Mouse (Mus musculus) heart, postnatal 0 days (tissue): ENCODE results near the gene Abca8b. TPM values are rescaled to one million over a fixed set of nuclear protein-coding genes. Genes with fewer than 3 reads are reported as not detected.
A peak's percentile ranks its signal among the peaks of the same experiment; 100 is the strongest.

Source experiments
- ATAC-seq: fragments of 200-750 bp; cut with Nextera tagmentation; 2 replicates; pipeline ENCODE4 v1.8.0; 2017; ENCODE audit warnings: low read depth, moderate number of reproducible peaks, moderate library complexity; ENCODE audit not compliant: insufficient read depth
- DNase-seq: peaks from one replicate; pipeline ENCODE4 v3.0.0-alpha.2; 2016; ENCODE audit warnings: low spot score
- H3K27ac ChIP-seq: fragments of 300-500 bp; sonication (generic); 2 replicates; pipeline ENCODE4 v1.5.1; 2014; ENCODE audit warnings: low read depth, mild to moderate bottlenecking
- H3K27me3 ChIP-seq: fragments of 300-500 bp; sonication (generic); 2 replicates; pipeline ENCODE4 v1.6.1; 2014; ENCODE audit warnings: low read length, mixed read lengths; ENCODE audit not compliant: control insufficient read depth, insufficient read depth
- H3K36me3 ChIP-seq: fragments of 300-500 bp; sonication (generic); replicated peaks from 2 replicates; pipeline ENCODE4 v1.6.1; 2014; ENCODE audit warnings: low read length, mixed read lengths; ENCODE audit not compliant: control insufficient read depth, insufficient read depth
- H3K4me1 ChIP-seq: fragments of 300-500 bp; sonication (generic); 2 replicates; pipeline ENCODE4 v1.6.1; 2014; ENCODE audit warnings: antibody characterized with exemption; ENCODE audit not compliant: control insufficient read depth, insufficient read depth
- H3K4me2 ChIP-seq: fragments of 300-500 bp; sonication (generic); 2 replicates; pipeline ENCODE4 v1.6.1; 2014; ENCODE audit warnings: low read depth, mild to moderate bottlenecking, low read length, moderate library complexity
- H3K4me3 ChIP-seq: fragments of 300-500 bp; sonication (generic); 2 replicates; pipeline ENCODE4 v1.5.1; 2014; ENCODE audit warnings: low read depth, low read length
- H3K9ac ChIP-seq: fragments of 300-500 bp; sonication (generic); replicated peaks from 2 replicates; pipeline ENCODE4 v1.6.1; 2014; ENCODE audit warnings: low read depth, low read length, mixed read lengths
- H3K9me3 ChIP-seq: fragments of 300-500 bp; sonication (generic); replicated peaks from 2 replicates; pipeline ENCODE4 v1.6.1; 2016; ENCODE audit warnings: low read length; ENCODE audit not compliant: control insufficient read depth
- CTCF ChIP-seq: IDR thresholded peaks from 2 replicates; pipeline ENCODE4 v1.5.1; 2016; ENCODE audit warnings: antibody characterized with exemption, control low read depth, low read depth
- EP300 ChIP-seq: IDR thresholded peaks from 2 replicates; pipeline ENCODE4 v1.6.1; 2016; ENCODE audit warnings: antibody characterized with exemption, low read depth
- WGBS: fragments of 180-500 bp; shearing (Covaris S2); extraction: QIAGEN DNeasy Blood & Tissue Kit; methylation state at CpG from one replicate; pipeline ENCODE4 v1.1.7; 2014; 5-methylcytosine and 5-hydroxymethylcytosine counted together
- polyA plus RNA-seq: library from polyadenylated mRNA; unstranded; fragments of >200 nt; fragmentation: Nextera tagmentation; extraction: Ambion mirVana; gene quantifications from 2 replicates; pipeline ENCODE4 v1.2.1, GENCODE M21; 2015
- total RNA-seq: library from RNA; depleted of rRNA; stranded (reverse); fragments of >200 nt; gene quantifications from 2 replicates; pipeline ENCODE4 v1.2.3, GENCODE M21; 2014; ENCODE audit warnings: low replicate concordance; rRNA removed

Abca8b gene
- total RNA-seq = 0.50 and 2.6 TPM in 2 replicates
- polyA plus RNA-seq = 0.61 and 0.73 TPM in 2 replicates

- H3K9me3 ChIP-seq = no peaks in the 10 kb centered on the region
- H3K9ac ChIP-seq = 0 out of 2 replicates have a peak within 1 kb of the TSS, but pooled peaks have one; percentile 6
- TF ChIP-seq CTCF (no peak), EP300 (no peak)
- ATAC-seq = peak; percentile 95
- DNase-seq = peak; percentile 77
- H3K4me1 ChIP-seq = no peaks in the 10 kb centered on the region
- H3K4me2 ChIP-seq = peak within 1 kb of the TSS; percentile 62
- no peaks in the 10 kb centered on the region for H3K36me3 ChIP-seq
- peak within 1 kb of the TSS; percentile 53 for H3K27ac ChIP-seq
- WGBS = 0% methylated on average over 15 of the region's 15 CpGs
- H3K27me3 ChIP-seq = no peaks in the 10 kb centered on the region
- H3K4me3 ChIP-seq = peak within 1 kb of the TSS; percentile 43
Observed at GRCm38 (mm10) chr11:109995624-109996023, at the start of gene Abca8b. Gene Abca8b, minus strand, starts transcription at chr11:109995845.

- TF ChIP-seq CTCF = no peak
- TF ChIP-seq EP300 = no peak
- Histone ChIP-seq H3K4me3 (no peak overlapping the region), H3K27ac (no peak overlapping the region), H3K36me3 (no peaks in the 10 kb centered on the region), H3K4me2 (no peak overlapping the region), H3K27me3 (no peaks in the 10 kb centered on the region), H3K9me3 (no peaks in the 10 kb centered on the region), H3K9ac (no peak overlapping the region), H3K4me1 (no peaks in the 10 kb centered on the region)
- 85% methylated on average over 2 of the region's 2 CpGs for WGBS
- DNase-seq (no peak), ATAC-seq (no peak)
Observed at GRCm38 (mm10) chr11:110037795-110038194, 42.1 kb upstream of the Abca8b start.

- Histone ChIP-seq H3K9me3 (no peaks in the 10 kb centered on the region), H3K9ac (no peak overlapping the region), H3K4me2 (no peak overlapping the region), H3K27me3 (no peaks in the 10 kb centered on the region), H3K4me3 (no peak overlapping the region), H3K36me3 (no peaks in the 10 kb centered on the region), H3K27ac (no peak overlapping the region), H3K4me1 (no peaks in the 10 kb centered on the region)
- ATAC-seq = no peak; the same call in 1 of the 2 replicates
- no peak for TF ChIP-seq CTCF
- TF ChIP-seq EP300 = no peak
- DNase-seq = no peak
- 54% methylated on average over 7 of the region's 7 CpGs for WGBS
Observed at GRCm38 (mm10) chr11:110028913-110029695, 33.5 kb upstream of the Abca8b start.

GRCm38 (mm10) chr11:110010836-110011546 lies 15.3 kb upstream of the Abca8b start:
- no peaks in the 10 kb centered on the region for H3K9me3 ChIP-seq
- TF ChIP-seq EP300 (no peak), CTCF (no peak)
- no peaks in the 10 kb centered on the region for H3K4me1 ChIP-seq
- no peak overlapping the region for H3K9ac ChIP-seq
- H3K4me3 ChIP-seq = no peak overlapping the region
- 73% methylated on average over 2 of the region's 2 CpGs for WGBS
- no peaks in the 10 kb centered on the region for H3K36me3 ChIP-seq
- no peaks in the 10 kb centered on the region for H3K27me3 ChIP-seq
- no peak for ATAC-seq
- DNase-seq = no peak
- no peak overlapping the region for H3K4me2 ChIP-seq
- no peak overlapping the region for H3K27ac ChIP-seq

- ATAC-seq = peak; percentile 65
- 5% methylated on average over 3 of the region's 3 CpGs for WGBS
- Histone ChIP-seq H3K36me3 (no peaks in the 10 kb centered on the region), H3K9ac (no peak overlapping the region), H3K27ac (peak overlapping the region; percentile 53), H3K9me3 (no peaks in the 10 kb centered on the region), H3K4me2 (peak overlapping the region; percentile 62), H3K4me3 (peak overlapping the region; percentile 43), H3K4me1 (no peaks in the 10 kb centered on the region), H3K27me3 (no peaks in the 10 kb centered on the region)
- DNase-seq = peak; percentile 34
- TF ChIP-seq CTCF (no peak), EP300 (no peak)
Observed at GRCm38 (mm10) chr11:109995013-109995412, 632 bp downstream of the Abca8b start.
